Mouse (Mus musculus) retina, embryonic 14.5 days (tissue): ENCODE results near the gene Ankrd55.
A peak's percentile ranks its signal among the peaks of the same experiment; 100 is the strongest.
"Not testable (repeated sequence)": the region's sequence is repeated elsewhere in the genome, so short reads cannot be mapped to it uniquely, and the experiment has no call there.

ENCODE experiments used
- DNase-seq: peaks from one replicate; pipeline ENCODE4 v3.0.0-alpha.2; 2015; ENCODE audit warnings: low spot score

The Ankrd55 gene

DNA sequence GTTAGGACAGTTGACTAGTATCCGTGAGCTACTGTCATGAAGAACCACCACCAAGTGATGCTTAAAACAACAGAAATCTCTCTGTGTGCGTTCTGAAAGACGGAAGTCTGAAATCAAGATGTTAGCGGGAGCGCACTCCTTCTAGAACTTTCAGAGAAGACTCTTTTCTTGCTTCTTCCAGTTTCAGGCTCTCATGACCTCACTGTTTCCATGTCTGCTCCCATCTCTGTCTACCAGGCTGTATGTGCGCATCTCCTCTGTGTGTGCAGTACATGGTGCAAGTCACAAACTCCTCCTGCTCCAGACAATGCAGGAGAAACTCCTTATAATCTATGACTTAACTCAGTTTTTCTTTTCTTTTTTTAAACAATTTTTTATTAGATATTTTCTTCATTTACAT is 4.8 kb downstream of the Ankrd55 start:
- DNase-seq, result no peak

DNA sequence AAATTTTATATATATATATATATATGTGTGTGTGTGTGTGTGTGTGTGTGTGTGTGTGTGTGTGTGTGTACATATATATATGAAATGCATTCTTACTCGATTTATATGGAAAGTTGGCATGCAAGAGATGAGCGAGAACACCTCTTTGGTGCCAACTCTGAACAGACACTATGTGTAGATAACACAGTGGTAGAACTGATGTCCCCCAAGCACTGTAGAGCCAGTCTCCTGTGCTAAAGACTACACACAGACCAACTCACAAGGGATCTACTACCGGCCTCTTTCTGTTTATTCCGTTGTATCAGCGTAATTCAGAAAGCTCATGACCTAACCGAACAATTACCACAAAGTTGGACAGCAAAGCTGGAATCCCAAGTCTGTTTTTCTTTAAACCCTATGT is 6.2 kb downstream of the Ankrd55 start:
- DNase-seq, result no peak

DNA sequence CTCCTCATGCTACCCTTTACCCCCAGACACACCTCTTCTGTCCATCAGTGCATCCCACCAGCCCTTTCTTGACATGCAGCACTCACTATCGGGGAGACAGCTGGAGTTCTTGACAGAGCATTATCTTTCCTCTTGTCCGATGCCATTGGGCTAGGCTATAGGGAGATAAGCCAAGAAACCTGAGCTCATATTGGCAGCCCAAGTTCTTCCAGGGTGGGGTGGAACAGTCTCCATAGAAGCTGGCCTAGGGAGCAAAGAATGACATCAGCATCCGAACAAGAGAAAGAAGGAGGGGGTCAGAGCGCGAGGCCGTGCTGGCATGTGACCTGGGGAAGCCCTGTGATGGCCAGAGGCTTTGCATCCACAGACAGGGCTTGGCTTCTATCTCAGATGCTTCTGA is 9.5 kb downstream of the Ankrd55 start:
- DNase-seq, result no peak

DNA sequence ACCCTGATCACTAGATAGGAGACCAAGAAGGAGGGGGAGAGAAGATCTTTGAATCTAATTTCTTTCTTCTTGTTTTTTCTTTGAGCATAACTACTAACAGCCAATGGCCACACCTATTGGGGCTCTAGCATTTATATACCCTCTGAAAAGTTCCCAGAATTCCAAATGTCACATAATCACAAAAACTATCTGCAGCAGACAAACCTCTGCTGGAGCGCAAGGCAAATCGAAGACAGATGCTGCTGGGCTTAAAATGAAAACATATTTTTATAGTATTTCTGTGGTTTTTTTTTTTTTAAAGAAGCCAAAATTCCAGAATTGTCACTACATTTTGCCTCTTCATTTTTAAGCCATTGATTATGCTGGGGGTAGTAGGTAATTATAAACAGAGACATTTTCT is 15.2 kb downstream of the Ankrd55 start:
- no peak for DNase-seq

DNA sequence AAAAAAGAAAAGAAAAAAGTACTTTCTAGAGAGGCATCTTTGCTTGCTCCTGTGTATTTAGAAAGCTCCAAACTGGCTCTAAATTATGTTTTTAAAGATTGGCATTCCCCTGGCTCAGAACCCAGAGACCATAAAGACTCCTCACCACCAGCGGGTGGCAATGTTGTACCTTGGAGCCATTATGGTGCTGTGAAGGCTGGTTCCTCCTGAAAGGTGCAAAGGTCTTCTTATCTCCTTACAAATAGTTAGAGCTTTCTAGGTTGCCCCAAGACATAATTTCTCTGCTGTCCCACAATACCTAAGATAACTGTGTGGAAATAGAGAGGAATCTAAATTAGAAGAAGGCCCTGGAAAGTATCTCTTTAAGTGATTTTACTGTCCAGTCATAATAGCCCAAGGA is 20.4 kb downstream of the Ankrd55 start:
- DNase-seq, result peak; percentile 68

DNA sequence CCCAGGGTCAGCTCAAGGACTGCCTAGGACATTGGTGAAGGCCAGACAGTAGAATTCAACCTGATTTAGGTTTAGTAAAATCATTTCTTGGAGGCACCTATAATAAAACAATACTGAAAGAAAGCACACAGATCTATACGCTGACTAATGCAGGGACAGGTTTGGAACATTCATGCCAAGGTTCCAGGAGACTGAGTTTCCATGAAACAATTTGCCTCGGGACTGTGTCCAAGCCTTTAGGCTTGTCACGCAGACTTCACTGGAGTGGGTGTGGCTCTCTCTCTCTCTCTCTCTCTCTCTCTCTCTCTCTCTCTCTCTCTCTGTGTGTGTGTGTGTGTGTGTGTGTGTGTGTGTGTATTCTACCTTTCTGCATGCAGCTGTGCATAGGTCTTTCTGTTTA is 23.4 kb downstream of the Ankrd55 start:
- not testable (repeated sequence) for DNase-seq

DNA sequence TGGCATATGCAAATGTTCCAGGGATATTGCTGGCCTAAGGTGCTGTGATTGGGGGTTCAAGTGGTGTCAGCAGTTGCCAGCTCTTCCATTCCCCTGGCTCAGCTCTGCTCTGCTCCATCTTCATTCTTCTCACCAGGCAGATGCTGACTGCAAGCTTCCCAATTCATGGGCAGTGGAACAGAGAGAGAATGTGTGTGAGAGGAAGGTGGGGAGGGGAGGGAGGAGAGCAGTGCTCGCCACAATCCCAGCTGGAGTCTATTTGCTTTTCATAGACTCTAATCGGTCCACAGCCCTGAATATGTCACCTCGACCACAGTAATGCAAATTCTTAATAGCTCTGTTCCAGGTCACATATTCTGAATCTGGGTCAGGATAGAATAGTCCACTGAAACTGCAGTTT is 27.2 kb downstream of the Ankrd55 start:
- peak; percentile 45 for DNase-seq

DNA sequence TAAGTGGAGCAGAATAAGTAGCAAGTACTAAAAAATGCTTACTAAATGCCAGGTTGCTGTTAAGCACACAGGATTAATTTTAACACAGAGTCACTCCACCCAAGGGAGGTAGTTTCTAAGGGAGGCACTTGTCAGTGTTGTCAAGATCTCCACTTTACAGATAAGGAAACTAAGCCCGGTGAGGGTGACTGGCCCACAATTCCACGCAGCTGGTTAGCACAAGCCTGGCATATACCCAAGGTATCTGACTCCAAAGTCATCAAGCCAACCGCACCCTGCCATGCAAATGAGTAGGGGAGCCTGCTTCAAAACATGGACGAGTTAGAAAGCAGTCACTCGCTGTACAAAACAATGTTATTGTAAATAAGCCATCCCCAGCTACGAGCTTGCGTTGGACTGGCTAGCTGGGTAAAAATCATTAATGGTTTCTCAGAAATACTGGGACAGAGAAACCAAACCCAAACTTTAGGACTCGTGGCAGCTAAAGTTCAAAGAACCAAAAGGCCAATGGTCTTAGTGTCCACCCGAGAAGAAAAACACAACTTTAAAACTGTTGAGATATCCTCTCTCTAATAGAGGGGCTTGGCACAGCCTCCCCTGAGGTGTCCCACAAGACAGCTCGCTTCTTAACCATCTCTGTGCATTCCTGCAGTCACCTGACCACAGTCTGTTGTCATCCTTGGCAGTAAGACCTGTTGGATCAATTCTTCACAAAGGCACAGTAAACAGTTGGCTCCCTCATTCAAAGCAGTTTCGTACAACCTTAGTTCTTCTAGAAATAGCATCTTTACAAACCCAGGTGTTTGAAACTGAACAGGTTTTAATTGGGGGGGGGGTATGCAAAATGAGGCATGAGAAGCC is 28.6 kb downstream of the Ankrd55 start:
- no peak for DNase-seq

DNA sequence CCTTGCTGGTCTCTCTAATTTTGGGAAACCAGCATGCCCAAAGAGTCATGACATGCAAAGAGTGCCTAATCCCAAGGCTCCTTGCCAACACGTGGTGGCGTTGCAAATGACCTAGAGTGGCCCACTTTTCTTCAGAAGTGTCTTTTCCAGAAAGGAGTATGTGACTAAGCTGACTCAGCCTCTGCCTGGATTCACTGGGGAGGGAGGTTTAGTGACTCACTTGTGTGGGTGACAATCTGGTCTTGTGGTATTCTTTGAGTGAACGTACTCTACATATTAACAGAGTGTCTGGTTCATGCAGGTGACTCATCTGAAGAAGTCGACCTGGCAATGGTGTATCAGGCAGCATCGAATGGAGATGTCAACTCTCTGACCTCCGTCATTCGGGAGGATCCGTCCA is 29.9 kb downstream of the Ankrd55 start:
- DNase-seq, result no peak

DNA sequence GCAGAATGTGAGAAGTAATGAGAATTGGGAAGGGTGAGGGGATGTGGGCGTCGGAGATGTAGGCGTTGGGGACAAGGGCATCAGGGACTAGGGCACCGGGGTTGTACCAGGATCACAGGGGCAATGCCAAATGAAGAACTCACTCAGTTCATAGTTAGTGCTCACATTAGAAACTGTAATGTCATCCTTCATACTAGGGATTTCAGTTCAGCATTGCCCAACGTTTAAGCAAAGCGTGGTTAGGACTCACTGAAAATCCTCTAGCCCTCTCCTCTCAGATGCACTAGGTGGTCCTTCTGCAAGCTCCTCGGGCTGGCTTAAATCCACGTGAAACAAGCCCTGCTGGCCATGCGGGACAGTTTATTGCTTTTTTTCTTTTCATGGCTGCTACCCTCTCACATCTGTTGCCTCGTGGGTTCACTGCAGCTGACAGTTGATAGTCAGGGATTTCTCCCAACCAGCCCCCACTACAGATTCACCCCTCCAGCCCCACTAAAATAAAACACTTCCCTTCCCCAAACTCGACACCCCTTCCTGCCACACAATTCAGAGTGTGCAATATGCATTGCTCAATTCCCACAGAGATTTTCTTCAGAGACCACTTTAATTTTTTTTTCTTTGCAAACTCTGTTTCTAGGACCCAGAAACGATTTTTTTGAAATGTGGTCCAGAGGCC is 35.5 kb downstream of the Ankrd55 start:
- DNase-seq, result no peak

DNA sequence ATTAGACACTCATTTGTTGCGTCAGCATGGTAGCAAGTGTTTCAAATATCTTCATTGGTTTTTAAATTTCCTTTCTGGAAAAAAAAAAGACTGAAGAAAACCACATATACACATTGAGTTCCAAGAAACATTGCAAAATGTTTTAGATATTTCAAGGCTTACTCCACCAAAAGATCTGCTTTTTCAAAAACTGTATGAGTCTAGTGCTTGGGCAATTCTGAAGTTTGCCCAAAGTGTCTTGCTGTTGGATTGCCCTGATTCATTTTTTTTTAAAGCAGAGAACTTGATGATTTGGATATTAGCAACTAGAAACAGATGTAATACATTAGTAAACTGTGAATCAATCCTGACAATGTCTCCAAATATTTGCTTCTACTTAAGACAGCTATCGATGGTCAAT is 36.9 kb downstream of the Ankrd55 start:
- DNase-seq, result no peak

DNA sequence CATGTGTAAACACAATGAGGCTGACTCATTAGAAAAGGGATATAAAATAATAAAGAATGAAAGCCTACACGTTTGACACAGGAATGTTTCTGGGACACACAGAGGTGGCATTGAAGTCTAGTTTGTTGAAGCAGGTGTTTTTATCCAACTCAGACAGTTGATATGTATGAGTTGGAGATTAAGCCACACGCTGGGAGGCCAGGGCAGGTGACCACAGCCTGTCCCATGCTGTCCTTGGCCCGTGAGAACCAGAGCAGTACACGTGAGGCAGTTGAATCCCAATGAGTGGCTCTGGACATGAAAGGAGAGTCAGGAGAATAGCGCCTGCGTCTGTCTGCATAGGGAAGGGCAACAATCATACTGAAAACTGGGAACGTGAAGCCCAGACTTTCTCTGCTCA is 38.2 kb downstream of the Ankrd55 start:
- DNase-seq, result no peak

DNA sequence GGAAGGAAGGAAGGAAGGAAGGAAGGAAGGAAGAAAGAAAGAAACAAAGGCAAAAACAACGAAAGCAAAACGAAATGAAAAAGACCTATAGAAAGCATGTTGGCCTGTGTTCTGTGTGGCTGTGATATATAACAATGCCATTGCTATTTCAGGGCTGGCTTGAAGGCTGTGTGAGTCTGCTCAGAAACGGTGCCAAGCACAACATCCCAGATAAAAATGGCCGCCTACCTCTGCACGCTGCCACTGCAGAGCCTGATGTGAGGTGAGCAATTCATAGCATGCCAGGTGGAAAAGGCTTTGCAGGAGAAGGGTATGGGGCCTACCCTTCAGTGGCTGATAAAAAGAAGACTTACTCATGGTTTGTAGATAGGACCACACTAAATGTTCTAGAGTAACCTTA is 38.7 kb downstream of the Ankrd55 start:
- no peak for DNase-seq

DNA sequence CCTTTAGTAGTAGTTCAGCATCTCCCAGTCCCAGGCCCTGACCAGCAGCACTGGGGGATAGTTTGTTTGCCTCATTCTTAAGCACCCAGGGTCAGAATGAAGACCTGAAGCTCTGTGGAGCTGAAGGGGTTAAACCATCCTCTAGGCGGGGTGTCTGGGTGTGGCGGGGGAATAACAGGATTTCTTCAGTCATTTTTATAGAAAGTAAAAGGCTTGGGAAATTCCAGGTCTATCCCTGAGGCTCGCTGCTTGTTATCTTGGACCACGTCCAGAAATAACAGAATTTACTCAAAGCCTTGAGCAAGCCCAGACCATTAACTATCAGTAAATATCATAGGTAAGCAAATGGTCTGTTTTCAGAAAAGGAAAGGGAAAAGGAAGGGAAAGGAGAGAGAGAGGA is 39.3 kb downstream of the Ankrd55 start:
- DNase-seq, result no peak

DNA sequence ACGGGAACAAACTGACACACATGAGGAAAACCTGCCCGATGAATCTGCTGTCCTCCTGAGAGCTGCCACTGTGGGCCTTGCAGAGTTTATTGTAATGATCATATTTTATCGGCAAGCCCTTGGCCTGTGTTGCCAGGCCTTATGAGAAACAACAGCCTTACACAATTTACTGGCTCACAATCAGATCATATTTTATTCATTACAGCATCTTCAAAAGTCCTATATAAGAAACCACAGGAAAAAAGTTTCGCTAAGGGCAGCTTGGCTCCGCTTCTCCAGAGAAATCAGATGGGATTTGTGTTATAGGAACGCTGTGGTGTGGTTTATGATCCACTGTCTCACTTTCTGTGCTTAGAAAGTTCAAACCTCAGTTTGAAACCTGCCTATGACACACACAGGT is 42.0 kb downstream of the Ankrd55 start:
- DNase-seq, result no peak

DNA sequence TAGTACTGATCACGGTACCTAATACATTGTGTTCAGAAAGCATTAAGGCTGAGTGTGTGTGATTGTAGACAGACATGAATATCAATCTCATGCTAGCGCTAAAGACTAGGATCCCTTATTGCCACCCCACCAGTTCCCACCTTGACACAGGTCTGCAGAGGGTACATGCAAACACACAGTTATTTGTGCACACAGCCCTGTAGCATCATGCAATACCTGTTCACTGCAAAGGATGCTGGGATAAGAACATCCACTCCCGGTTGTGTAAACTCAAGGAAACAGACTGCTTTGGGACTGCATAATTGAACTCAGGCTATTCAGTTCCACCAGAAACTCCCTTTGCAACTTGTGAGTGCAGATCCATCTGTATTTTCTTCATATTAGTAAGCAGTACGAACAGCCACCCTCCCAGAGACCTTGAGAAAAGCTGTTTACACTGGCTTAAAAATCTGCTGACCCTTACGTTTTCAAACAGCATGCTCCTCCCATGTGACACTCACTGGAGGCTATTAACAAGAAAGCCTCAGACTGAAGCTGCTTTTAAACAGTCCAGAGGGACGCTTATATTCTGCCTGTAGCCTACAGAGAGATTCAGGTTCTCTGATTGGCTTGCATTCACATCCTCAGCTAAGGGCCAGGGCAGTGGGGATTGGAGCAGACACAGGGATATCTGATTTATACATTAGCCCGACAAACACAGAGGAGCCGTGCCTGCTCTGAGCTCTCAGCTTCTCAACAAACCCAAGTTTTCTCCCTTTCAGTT is 42.8 kb downstream of the Ankrd55 start:
- peak; percentile 35 for DNase-seq

DNA sequence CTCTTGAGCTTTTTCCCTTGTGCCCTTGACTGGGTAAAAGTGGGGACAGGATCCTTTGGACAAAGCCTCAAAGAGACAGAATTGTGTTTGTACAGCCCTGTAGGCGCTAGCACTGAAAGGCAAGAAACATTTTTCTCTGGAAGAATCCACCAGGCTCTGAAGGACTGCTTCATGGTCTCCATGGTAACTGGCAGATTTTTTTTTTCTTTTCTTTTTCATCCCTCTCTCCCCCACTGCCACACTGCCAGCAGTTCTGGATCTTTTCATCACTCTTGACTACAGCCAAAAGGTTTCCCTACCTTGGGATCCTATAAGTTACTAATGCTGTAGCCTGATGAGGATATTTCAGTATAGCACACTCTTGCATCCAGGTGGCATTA is 43.4 kb downstream of the Ankrd55 start:
- DNase-seq, result no peak

DNA sequence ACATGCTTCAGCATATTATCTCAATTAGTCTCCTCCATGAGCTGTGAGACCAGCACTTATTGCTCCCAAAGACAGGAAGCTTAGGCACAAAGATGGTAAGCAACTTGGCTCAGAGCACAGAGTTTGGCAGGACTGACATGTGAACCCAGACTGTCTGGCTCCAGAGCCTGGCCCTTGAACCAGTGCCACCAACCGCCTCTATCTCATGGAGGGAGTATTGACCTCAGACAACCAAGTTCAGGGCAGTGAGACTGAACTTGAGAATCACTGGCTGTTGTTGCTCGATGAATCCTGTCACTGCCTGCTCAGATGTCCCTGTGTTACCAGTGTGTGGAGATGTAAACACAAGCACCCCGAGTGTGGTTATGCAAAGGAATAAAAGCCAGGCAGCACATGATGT is 47.3 kb downstream of the Ankrd55 start:
- DNase-seq, result no peak

DNA sequence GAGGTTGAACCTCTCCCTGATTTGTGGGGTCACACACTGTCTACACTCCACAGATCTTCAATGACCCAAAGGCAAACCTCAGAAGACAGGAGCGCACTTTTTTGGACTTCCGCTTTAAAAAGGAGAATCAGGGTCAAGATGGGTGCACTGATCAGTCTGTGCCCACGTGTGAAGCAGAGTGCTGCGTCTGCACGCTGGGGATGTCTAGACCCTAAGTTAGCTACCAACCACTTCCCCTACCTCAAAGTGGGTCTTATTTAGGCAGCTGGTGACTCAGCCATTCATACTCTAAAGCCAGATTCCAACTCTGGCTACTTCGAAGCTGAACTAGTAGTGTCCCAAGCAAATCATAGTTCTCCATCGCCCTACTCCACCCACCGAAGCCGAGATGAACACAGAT is 48.9 kb downstream of the Ankrd55 start:
- no peak for DNase-seq

DNA sequence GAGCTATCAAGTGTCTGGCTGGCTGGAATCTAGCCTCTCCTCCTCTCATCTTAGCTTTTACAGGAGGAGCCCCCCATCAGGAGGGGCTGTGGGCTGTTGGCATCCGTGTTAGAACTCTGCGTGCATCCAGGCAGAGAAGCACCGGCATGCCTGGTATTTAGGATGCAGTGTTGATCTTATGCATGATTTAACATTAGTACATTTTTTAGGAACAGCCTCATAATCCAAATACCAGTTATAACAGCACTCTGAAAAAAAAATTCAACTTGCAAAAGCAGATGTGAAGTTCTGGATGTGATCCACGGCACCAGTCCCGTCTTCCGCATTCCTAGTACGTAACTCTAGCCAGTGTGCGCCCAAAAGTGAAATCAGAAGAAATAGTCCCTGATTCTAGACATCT is 52.0 kb downstream of the Ankrd55 start:
- DNase-seq, result no peak

DNA sequence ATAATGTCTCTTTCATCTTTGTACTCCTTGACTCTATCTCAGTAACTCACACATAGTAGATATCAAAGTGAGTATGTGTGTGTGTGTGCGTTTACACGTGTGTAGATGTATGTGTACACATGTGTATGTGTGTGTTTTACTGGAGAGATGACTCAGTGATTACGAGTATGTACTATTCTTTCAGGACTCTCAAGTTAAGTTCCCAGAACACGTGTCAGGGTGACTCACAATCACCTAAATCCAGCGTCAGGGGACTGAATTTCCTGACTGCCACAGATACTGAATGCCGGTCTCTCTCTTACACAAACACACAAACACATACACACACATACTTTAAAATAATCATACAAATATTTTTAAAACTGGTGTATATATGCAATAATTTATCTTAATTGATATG is 52.5 kb downstream of the Ankrd55 start:
- DNase-seq, result no peak

DNA sequence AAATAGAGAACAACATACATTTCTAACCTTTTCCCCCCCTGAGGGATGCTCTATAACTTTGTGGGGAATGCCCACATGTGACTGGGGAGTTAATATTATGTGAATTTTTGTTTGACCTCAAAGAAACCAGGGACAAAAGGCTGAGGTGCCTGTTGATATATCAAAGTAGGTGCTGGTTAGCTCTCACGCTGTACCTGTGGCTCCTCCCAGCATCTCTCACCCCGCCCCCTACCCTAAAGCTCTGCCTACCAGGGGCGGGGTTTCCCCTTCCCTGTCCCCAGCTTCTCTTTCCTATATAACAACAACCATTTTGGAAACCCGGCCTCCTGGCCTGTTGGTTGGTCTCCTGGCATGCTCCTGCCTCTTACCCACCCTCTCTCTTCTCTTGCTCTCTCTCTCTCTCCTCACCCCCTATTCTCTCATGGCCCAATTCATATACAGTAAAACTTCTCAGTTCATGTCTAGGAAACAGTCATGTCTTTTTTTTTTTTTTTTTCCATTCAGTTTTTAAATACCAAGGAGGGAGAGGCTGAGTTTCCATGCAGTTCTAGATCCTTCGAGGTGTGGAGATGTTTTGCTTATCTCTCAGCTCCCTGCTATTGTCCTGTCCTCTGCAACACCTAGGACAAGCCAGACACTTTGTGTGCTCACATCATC is 54.8 kb downstream of the Ankrd55 start:
- DNase-seq, result no peak

DNA sequence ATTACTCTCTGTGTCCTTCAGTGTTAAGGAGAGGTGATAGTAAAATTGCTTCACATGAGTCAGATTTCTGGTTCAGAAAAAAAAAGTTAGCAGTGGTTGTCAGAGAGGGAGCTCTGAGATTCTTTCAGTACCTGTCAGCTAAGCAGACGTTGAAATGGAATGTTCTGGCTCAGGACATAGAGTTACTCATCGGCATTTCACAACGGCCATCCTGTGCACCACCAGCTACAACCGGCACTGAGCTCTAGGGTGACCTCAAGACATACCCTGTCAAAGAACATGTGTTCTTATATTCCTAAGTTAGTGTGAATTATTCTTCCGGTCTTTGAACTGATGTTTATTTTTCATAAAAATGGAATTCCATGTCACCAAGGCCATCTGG is 55.4 kb downstream of the Ankrd55 start:
- DNase-seq, result no peak
